Comparison of ENCODE assay signal across 12 mouse cellular contexts in genomic region chr11:4661871-4662495, GRCm38 (mm10). TPM values are rescaled to one million over a fixed set of nuclear protein-coding genes. Genes with fewer than 3 reads are reported as not detected.
DNase-seq lines count a peak whose midpoint lies in the region; ATAC-seq lines count a peak whose summit lies in the region.
"Had no signal": no experiment of that assay in that cellular context is flagged by ENCODE, and none has a peak within 500 bp of the region (broad histone marks: within the 10 kb centered on the region; RNA-seq: fewer than 3 reads in every experiment).

No protein-coding gene starts in this region.

- H3K9ac ChIP-seq in forebrain, embryonic 13.5 days, result 0 out of 2 replicates have a peak overlapping the region, but pooled peaks have one; percentile 10
- H3K9ac ChIP-seq in forebrain, embryonic 11.5 days (ENCODE audit: low read length), result no peak overlapping the region
- peak overlapping the region; percentile 59; the same call in 1 of the 2 replicates for H3K9ac ChIP-seq in liver, embryonic 13.5 days
- H3K9ac ChIP-seq: intestine, embryonic 15.5 days had no signal

- no peak for DNase-seq in forebrain, embryonic 11.5 days (ENCODE audit: low spot score)
- no peak for DNase-seq in liver, embryonic 13.5 days
- DNase-seq in liver, result no peak
- peak; percentile 76 for DNase-seq in cerebellum, adult 9-10 months
- DNase-seq in lung, postnatal 25 days (ENCODE audit: low spot score), result peak; percentile 28
- DNase-seq in heart, postnatal 25 days (ENCODE audit: low spot score), result no peak
- DNase-seq in adrenal gland, postnatal 25 days, result no peak
- DNase-seq: midbrain, embryonic 14.5 days had no signal

- 78% methylated on average over 10 of the region's 10 CpGs for WGBS in forebrain, embryonic 13.5 days
- WGBS in forebrain, embryonic 11.5 days, result 88% methylated on average over 10 of the region's 10 CpGs
- 88% methylated on average over 10 of the region's 10 CpGs for WGBS in liver, embryonic 13.5 days (ENCODE audit: insufficient replicate concordance)

- H3K4me1 ChIP-seq in forebrain, embryonic 13.5 days, result no peaks in the 10 kb centered on the region
- H3K4me1 ChIP-seq in forebrain, embryonic 11.5 days (replicated peaks; ENCODE audit: control insufficient read depth, insufficient read depth, low read length), result no peaks in the 10 kb centered on the region
- peaks cover 35% of the 10 kb centered on the region for H3K4me1 ChIP-seq in liver, embryonic 13.5 days (replicated peaks)
- H3K4me1 ChIP-seq: heart, embryonic 12.5 days; intestine, embryonic 15.5 days had no signal

- no peaks in the 10 kb centered on the region for H3K27me3 ChIP-seq in forebrain, embryonic 13.5 days
- H3K27me3 ChIP-seq in forebrain, embryonic 11.5 days (ENCODE audit: control insufficient read depth, insufficient read depth, low read length), result no peaks in the 10 kb centered on the region
- no peaks in the 10 kb centered on the region for H3K27me3 ChIP-seq in liver, embryonic 13.5 days
- H3K27me3 ChIP-seq: heart, embryonic 12.5 days; intestine, embryonic 15.5 days had no signal

- peaks cover 60% of the 10 kb centered on the region for H3K36me3 ChIP-seq in forebrain, embryonic 13.5 days (ENCODE audit: poor library complexity, severe bottlenecking)
- peaks cover 2% of the 10 kb centered on the region for H3K36me3 ChIP-seq in forebrain, embryonic 11.5 days (ENCODE audit: control insufficient read depth, insufficient read depth, low read length)
- peaks cover 61% of the 10 kb centered on the region for H3K36me3 ChIP-seq in liver, embryonic 13.5 days

- ATAC-seq in forebrain, embryonic 13.5 days, result no peak
- no peak for ATAC-seq in forebrain, embryonic 11.5 days (replicated peaks; ENCODE audit: low FRiP score)
- no peak for ATAC-seq in liver, embryonic 13.5 days (ENCODE audit: low read depth)

- no peaks in the 10 kb centered on the region for H3K9me3 ChIP-seq in forebrain, embryonic 13.5 days (replicated peaks)
- no peaks in the 10 kb centered on the region for H3K9me3 ChIP-seq in forebrain, embryonic 11.5 days (ENCODE audit: control insufficient read depth, low read length)
- no peaks in the 10 kb centered on the region for H3K9me3 ChIP-seq in liver, embryonic 13.5 days (replicated peaks)
- H3K9me3 ChIP-seq: heart, embryonic 12.5 days; intestine, embryonic 15.5 days had no signal

- H3K4me3 ChIP-seq in forebrain, embryonic 13.5 days, result no peak overlapping the region
- no peak overlapping the region for H3K4me3 ChIP-seq in forebrain, embryonic 11.5 days (ENCODE audit: low read depth, low read length)
- H3K4me3 ChIP-seq in liver, embryonic 13.5 days (replicated peaks), result no peak overlapping the region
- H3K4me3 ChIP-seq: heart, embryonic 12.5 days; intestine, embryonic 15.5 days had no signal

- intact Hi-C loops in heart, postnatal 25 days (cut with DNase I), result no loop called here

- H3K4me2 ChIP-seq in forebrain, embryonic 13.5 days, result no peak overlapping the region
- H3K4me2 ChIP-seq in forebrain, embryonic 11.5 days (ENCODE audit: low read depth, low read length, severe bottlenecking), result no peak overlapping the region
- no peak overlapping the region; the same call in 1 of the 2 replicates for H3K4me2 ChIP-seq in liver, embryonic 13.5 days
- H3K4me2 ChIP-seq: heart, embryonic 12.5 days; intestine, embryonic 15.5 days had no signal

- H3K27ac ChIP-seq in forebrain, embryonic 13.5 days, result peak overlapping the region; percentile 22; the same call in 1 of the 2 replicates
- no peak overlapping the region for H3K27ac ChIP-seq in forebrain, embryonic 11.5 days (ENCODE audit: low read depth, low read length)
- H3K27ac ChIP-seq in liver, embryonic 13.5 days, result peak overlapping the region; percentile 89
- H3K27ac ChIP-seq: intestine, embryonic 15.5 days had no signal

RNA-seq across cellular contexts. Expression of gene Ascc2, which starts 24.4 kb away (rescaled TPM):
- polyA plus RNA-seq in forebrain, embryonic 13.5 days (2015; fragmentation: Nextera tagmentation; extraction: Ambion mirVana), result 25.2 and 27.3 TPM in 2 replicates
- 36.7 and 39.2 TPM in 2 replicates for polyA plus RNA-seq in forebrain, embryonic 11.5 days (2014; fragmentation: Nextera tagmentation; extraction: Ambion mirVana)
- 18.9 and 23.9 TPM in 2 replicates for polyA plus RNA-seq in liver, embryonic 13.5 days (2015; fragmentation: Nextera tagmentation; extraction: Ambion mirVana)
- 10 to 100 TPM; 13.6 to 15.2 TPM for total RNA-seq in heart, postnatal 25 days (2021)
- 47.8 and 48.2 TPM in 2 replicates for total RNA-seq in adrenal gland, postnatal 25 days (2021)

RNA-seq across cellular contexts. Expression of gene Gm11032, which starts 42.1 kb away (rescaled TPM):
- not detected in 2 replicates for polyA plus RNA-seq in forebrain, embryonic 13.5 days (2015; fragmentation: Nextera tagmentation; extraction: Ambion mirVana)
- not detected in 2 replicates for polyA plus RNA-seq in forebrain, embryonic 11.5 days (2014; fragmentation: Nextera tagmentation; extraction: Ambion mirVana)
- not detected in 2 replicates for polyA plus RNA-seq in liver, embryonic 13.5 days (2015; fragmentation: Nextera tagmentation; extraction: Ambion mirVana)
- total RNA-seq in heart, postnatal 25 days (2021), result not detected
- not detected in 2 replicates for total RNA-seq in adrenal gland, postnatal 25 days (2021)
- polyA plus RNA-seq: heart, embryonic 12.5 days; intestine, embryonic 15.5 days; midbrain, embryonic 14.5 days; stomach, embryonic 16.5 days had no signal

RNA-seq across cellular contexts. Expression of gene Uqcr10, which starts 42.2 kb away (rescaled TPM):
- 599 and 621 TPM in 2 replicates for polyA plus RNA-seq in forebrain, embryonic 13.5 days (2015; fragmentation: Nextera tagmentation; extraction: Ambion mirVana)
- 550 and 552 TPM in 2 replicates for polyA plus RNA-seq in forebrain, embryonic 11.5 days (2014; fragmentation: Nextera tagmentation; extraction: Ambion mirVana)
- polyA plus RNA-seq in liver, embryonic 13.5 days (2015; fragmentation: Nextera tagmentation; extraction: Ambion mirVana), result 687 and 723 TPM in 2 replicates
- total RNA-seq in heart, postnatal 25 days (2021), result 1,000 to 10,000 TPM; 1,536 to 1,541 TPM
- 790 and 849 TPM in 2 replicates for total RNA-seq in adrenal gland, postnatal 25 days (2021)

RNA-seq across cellular contexts. Expression of gene Zmat5, which starts 42.5 kb away (rescaled TPM):
- 83.1 and 84.4 TPM in 2 replicates for polyA plus RNA-seq in forebrain, embryonic 13.5 days (2015; fragmentation: Nextera tagmentation; extraction: Ambion mirVana)
- 70.9 and 76.4 TPM in 2 replicates for polyA plus RNA-seq in forebrain, embryonic 11.5 days (2014; fragmentation: Nextera tagmentation; extraction: Ambion mirVana)
- 30.2 and 31.0 TPM in 2 replicates for polyA plus RNA-seq in liver, embryonic 13.5 days (2015; fragmentation: Nextera tagmentation; extraction: Ambion mirVana)
- total RNA-seq in heart, postnatal 25 days (2021), result 10 to 100 TPM; 25.7 to 26.3 TPM
- 53.1 and 55.3 TPM in 2 replicates for total RNA-seq in adrenal gland, postnatal 25 days (2021)

Comparison
In these comparisons a context has a peak if more than half of its experiments do, and no peak if none do; other contexts are left out.
1. RNA of gene Gm11032, which starts 42.1 kb away (polyA plus RNA-seq): not detected in forebrain, embryonic 11.5 days; not detected in forebrain, embryonic 13.5 days and not detected in liver, embryonic 13.5 days; every median in the first group is over 10 times any median in the second.
2. DNase-seq: peak in cerebellum, adult 9-10 months (single experiment) and lung, postnatal 25 days (single experiment); none in forebrain, embryonic 11.5 days (single experiment), liver, embryonic 13.5 days (single experiment), liver (single experiment), heart, postnatal 25 days (single experiment) and adrenal gland, postnatal 25 days (single experiment).